Mouse (Mus musculus): ENCODE measurements at regions not wholly inside any gene's neighbourhood (a gene's known extent, or its start where the extent isn't known, plus 50 kb on each side); places are given as distances from the start of the nearest gene placed in this dataset.
A peak's percentile ranks its signal among the peaks of the same experiment; 100 is the strongest.

GRCm38 (mm10) chr13:28417431-28417928 lies 160.2 kb downstream of the Gm11361 start:
- H3K27ac ChIP-seq: peak overlapping the region; percentile 90
- H3K4me3 ChIP-seq (ENCODE audit: low read length): peak overlapping the region; percentile 38
- peak; percentile 63 for DNase-seq (ENCODE audit: low spot score)
- WGBS: 2% methylated on average over 7 of the region's 7 CpGs
- peak; percentile 7; the same call in 1 of the 2 replicates for TF ChIP-seq CTCF (IDR thresholded peaks at IDR 0.05; ENCODE audit: low read depth)
- peak; percentile 37 for ATAC-seq
- peaks cover 3% of the 10 kb centered on the region; the same call in 1 of the 2 replicates for H3K4me1 ChIP-seq (ENCODE audit: insufficient read depth, low read length)
- peak overlapping the region; percentile 45 for H3K9ac ChIP-seq (replicated peaks; ENCODE audit: low read length)
- no peaks in the 10 kb centered on the region for H3K9me3 ChIP-seq (ENCODE audit: low read length)
- no peaks in the 10 kb centered on the region for H3K27me3 ChIP-seq (ENCODE audit: insufficient read depth, low read length)
- no peaks in the 10 kb centered on the region for H3K36me3 ChIP-seq (ENCODE audit: insufficient read depth, low read length)
- H3K4me2 ChIP-seq (ENCODE audit: low read depth, low read length): peak overlapping the region; percentile 66

GRCm38 (mm10) chr13:28416887-28417286 lies 159.6 kb downstream of the Gm11361 start:
- H3K4me1 ChIP-seq (ENCODE audit: insufficient read depth, low read length): peaks cover 3% of the 10 kb centered on the region; the same call in 1 of the 2 replicates
- 7% methylated on average over 8 of the region's 8 CpGs for WGBS

GRCm38 (mm10) chr13:28416231-28416630 lies 158.9 kb downstream of the Gm11361 start:
- no peaks in the 10 kb centered on the region for H3K9me3 ChIP-seq (ENCODE audit: low read length)
- peaks cover 3% of the 10 kb centered on the region; the same call in 1 of the 2 replicates for H3K4me1 ChIP-seq (ENCODE audit: insufficient read depth, low read length)
- no peak for TF ChIP-seq CTCF (IDR thresholded peaks at IDR 0.05; ENCODE audit: low read depth)
- no peaks in the 10 kb centered on the region for H3K36me3 ChIP-seq (ENCODE audit: insufficient read depth, low read length)
- 2% methylated on average over 6 of the region's 6 CpGs for WGBS
- H3K27ac ChIP-seq: peak overlapping the region; percentile 90
- H3K9ac ChIP-seq (replicated peaks; ENCODE audit: low read length): peak overlapping the region; percentile 45
- peak overlapping the region; percentile 66 for H3K4me2 ChIP-seq (ENCODE audit: low read depth, low read length)
- DNase-seq (ENCODE audit: low spot score) (peak; percentile 90), ATAC-seq (peak; percentile 88)
- no peaks in the 10 kb centered on the region for H3K27me3 ChIP-seq (ENCODE audit: insufficient read depth, low read length)
- peak overlapping the region; percentile 38 for H3K4me3 ChIP-seq (ENCODE audit: low read length)

More at GRCm38 (mm10) chr13:28416887-28417286, 159.6 kb downstream of the Gm11361 start:
- ATAC-seq: no peak
- Histone ChIP-seq H3K36me3 (ENCODE audit: insufficient read depth, low read length) (no peaks in the 10 kb centered on the region), H3K9me3 (ENCODE audit: low read length) (no peaks in the 10 kb centered on the region), H3K4me2 (ENCODE audit: low read depth, low read length) (peak overlapping the region; percentile 66), H3K9ac (replicated peaks; ENCODE audit: low read length) (peak overlapping the region; percentile 45), H3K27me3 (ENCODE audit: insufficient read depth, low read length) (no peaks in the 10 kb centered on the region), H3K4me3 (ENCODE audit: low read length) (peak overlapping the region; percentile 38), H3K27ac (peak overlapping the region; percentile 90)
- DNase-seq (ENCODE audit: low spot score): peak; percentile 79
- TF ChIP-seq CTCF (IDR thresholded peaks at IDR 0.05; ENCODE audit: low read depth): no peak

- 10% methylated on average over 1 of the region's 1 CpGs for WGBS
- peak; percentile 48 for DNase-seq (ENCODE audit: low spot score)
Observed at GRCm38 (mm10) chr13:28415769-28416168, 158.4 kb downstream of the Gm11361 start.

GRCm38 (mm10) chr13:28410324-28410723 lies 153.0 kb downstream of the Gm11361 start:
- Histone ChIP-seq H3K4me1 (ENCODE audit: insufficient read depth, low read length) (no peaks in the 10 kb centered on the region), H3K4me3 (ENCODE audit: low read length) (no peak overlapping the region), H3K9ac (replicated peaks; ENCODE audit: low read length) (no peak overlapping the region), H3K27ac (no peak overlapping the region), H3K27me3 (ENCODE audit: insufficient read depth, low read length) (no peaks in the 10 kb centered on the region), H3K36me3 (ENCODE audit: insufficient read depth, low read length) (no peaks in the 10 kb centered on the region), H3K4me2 (ENCODE audit: low read depth, low read length) (no peak overlapping the region), H3K9me3 (ENCODE audit: low read length) (no peaks in the 10 kb centered on the region)
- ATAC-seq (no peak), DNase-seq (ENCODE audit: low spot score) (peak; percentile 5)
- 42% methylated on average over 2 of the region's 2 CpGs for WGBS
- TF ChIP-seq CTCF (IDR thresholded peaks at IDR 0.05; ENCODE audit: low read depth): no peak

More at GRCm38 (mm10) chr13:28415769-28416168, 158.4 kb downstream of the Gm11361 start:
- H3K36me3 ChIP-seq (ENCODE audit: insufficient read depth, low read length): no peaks in the 10 kb centered on the region
- H3K27ac ChIP-seq: peak overlapping the region; percentile 90
- no peaks in the 10 kb centered on the region for H3K9me3 ChIP-seq (ENCODE audit: low read length)
- H3K4me2 ChIP-seq (ENCODE audit: low read depth, low read length): peak overlapping the region; percentile 66
- peak overlapping the region; percentile 38 for H3K4me3 ChIP-seq (ENCODE audit: low read length)
- H3K27me3 ChIP-seq (ENCODE audit: insufficient read depth, low read length): no peaks in the 10 kb centered on the region
- H3K4me1 ChIP-seq (ENCODE audit: insufficient read depth, low read length): peaks cover 3% of the 10 kb centered on the region; the same call in 1 of the 2 replicates
- TF ChIP-seq CTCF (IDR thresholded peaks at IDR 0.05; ENCODE audit: low read depth): no peak
- no peak for ATAC-seq
- peak overlapping the region; percentile 45; the same call in 1 of the 2 replicates for H3K9ac ChIP-seq (replicated peaks; ENCODE audit: low read length)

GRCm38 (mm10) chr13:28409609-28409902 lies 152.2 kb downstream of the Gm11361 start:
- no peak for ATAC-seq
- DNase-seq (ENCODE audit: low spot score): no peak
- Histone ChIP-seq H3K36me3 (ENCODE audit: insufficient read depth, low read length) (no peaks in the 10 kb centered on the region), H3K4me2 (ENCODE audit: low read depth, low read length) (no peak overlapping the region), H3K27me3 (ENCODE audit: insufficient read depth, low read length) (no peaks in the 10 kb centered on the region), H3K9ac (replicated peaks; ENCODE audit: low read length) (no peak overlapping the region), H3K4me1 (ENCODE audit: insufficient read depth, low read length) (no peaks in the 10 kb centered on the region), H3K4me3 (ENCODE audit: low read length) (no peak overlapping the region), H3K9me3 (ENCODE audit: low read length) (no peaks in the 10 kb centered on the region), H3K27ac (0 out of 2 replicates have a peak overlapping the region, but pooled peaks have one; percentile 11)
- no peak for TF ChIP-seq CTCF (IDR thresholded peaks at IDR 0.05; ENCODE audit: low read depth)
- WGBS: 35% methylated on average over 1 of the region's 1 CpGs

- Histone ChIP-seq H3K4me3 (ENCODE audit: low read length) (no peak overlapping the region), H3K36me3 (ENCODE audit: insufficient read depth, low read length) (no peaks in the 10 kb centered on the region), H3K27me3 (ENCODE audit: insufficient read depth, low read length) (no peaks in the 10 kb centered on the region), H3K27ac (0 out of 2 replicates have a peak overlapping the region, but pooled peaks have one; percentile 11), H3K9me3 (ENCODE audit: low read length) (no peaks in the 10 kb centered on the region), H3K9ac (replicated peaks; ENCODE audit: low read length) (no peak overlapping the region), H3K4me1 (ENCODE audit: insufficient read depth, low read length) (no peaks in the 10 kb centered on the region), H3K4me2 (ENCODE audit: low read depth, low read length) (no peak overlapping the region)
- WGBS: 18% methylated on average over 7 of the region's 7 CpGs
- DNase-seq (ENCODE audit: low spot score) (no peak), ATAC-seq (no peak)
- no peak for TF ChIP-seq CTCF (IDR thresholded peaks at IDR 0.05; ENCODE audit: low read depth)
Observed at GRCm38 (mm10) chr13:28408868-28409608, 151.7 kb downstream of the Gm11361 start.

Measured in hindbrain, postnatal 0 days (tissue).